Mouse (Mus musculus): ENCODE results near the gene Krt76. TPM values are rescaled to one million over a fixed set of nuclear protein-coding genes. Genes with fewer than 3 reads are reported as not detected.

Krt76 gene
- not detected in 2 replicates for polyA plus RNA-seq (2015; fragmentation: Nextera tagmentation; extraction: Ambion mirVana)

DNA sequence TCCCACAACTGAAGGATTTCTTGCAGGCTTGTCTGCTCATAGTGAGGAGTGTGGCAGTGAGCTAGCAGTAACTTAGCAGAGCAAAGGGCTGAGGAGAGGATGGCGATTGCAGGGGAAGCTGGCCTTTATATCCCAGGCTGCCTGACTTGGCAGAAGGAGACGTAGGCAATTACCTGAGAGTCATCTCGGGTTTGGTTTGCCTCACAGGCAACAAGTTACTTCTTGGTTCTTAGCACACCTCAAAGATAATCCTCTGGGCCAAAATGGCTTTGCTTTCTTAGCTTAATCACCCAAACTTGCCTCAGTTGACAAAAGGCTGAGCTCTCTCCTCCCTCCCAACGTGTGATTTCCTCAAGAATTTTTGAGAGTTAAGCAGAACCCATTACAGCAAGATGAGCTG is at the start of gene Krt76:
TSS of gene Krt76 (minus strand) at position 101 of the 400 bp plus-strand sequence.
- Histone ChIP-seq H3K27me3 (peaks cover 6% of the 10 kb centered on the region), H3K4me1 (replicated peaks) (no peaks in the 10 kb centered on the region), H3K4me3 (replicated peaks) (no peak within 1 kb of the TSS), H3K4me2 (no peak within 1 kb of the TSS), H3K36me3 (replicated peaks) (no peaks in the 10 kb centered on the region), H3K27ac (replicated peaks) (no peak within 1 kb of the TSS), H3K9me3 (replicated peaks) (no peaks in the 10 kb centered on the region), H3K9ac (no peak within 1 kb of the TSS)
- 34% methylated on average over 4 of the region's 4 CpGs for WGBS (ENCODE audit: insufficient replicate concordance)
- ATAC-seq (ENCODE audit: insufficient read depth) = no peak

GRCm38 (mm10) chr15:101941948-101942347 is 49.2 kb upstream of the Krt76 start:
- Histone ChIP-seq H3K27ac (replicated peaks) (no peak overlapping the region), H3K9me3 (replicated peaks) (no peaks in the 10 kb centered on the region)
- WGBS (ENCODE audit: insufficient replicate concordance) = 32% methylated on average over 8 of the region's 8 CpGs

GRCm38 (mm10) chr15:101940274-101940829 is 47.6 kb upstream of the Krt76 start, which contains the start of gene Krt79:
Gene Krt79 (minus strand): TSS chr15:101940324.
- WGBS (ENCODE audit: insufficient replicate concordance) = 59% methylated on average over 6 of the region's 6 CpGs
- Histone ChIP-seq H3K36me3 (replicated peaks) (no peaks in the 10 kb centered on the region), H3K9ac (no peak within 1 kb of the TSS), H3K9me3 (replicated peaks) (no peaks in the 10 kb centered on the region), H3K4me2 (no peak within 1 kb of the TSS), H3K27ac (replicated peaks) (no peak within 1 kb of the TSS), H3K27me3 (peaks cover 4% of the 10 kb centered on the region; the same call in 1 of the 2 replicates), H3K4me3 (replicated peaks) (no peak within 1 kb of the TSS), H3K4me1 (replicated peaks) (no peaks in the 10 kb centered on the region)
- ATAC-seq (ENCODE audit: insufficient read depth) = no peak

More at GRCm38 (mm10) chr15:101941948-101942347, 49.2 kb upstream of the Krt76 start:
- H3K4me2 ChIP-seq = no peak overlapping the region
- no peaks in the 10 kb centered on the region for H3K4me1 ChIP-seq (replicated peaks)
- H3K9ac ChIP-seq = no peak overlapping the region
- no peaks in the 10 kb centered on the region for H3K36me3 ChIP-seq (replicated peaks)
- H3K27me3 ChIP-seq = peaks cover 4% of the 10 kb centered on the region; the same call in 1 of the 2 replicates
- no peak for ATAC-seq (ENCODE audit: insufficient read depth)
- H3K4me3 ChIP-seq (replicated peaks) = no peak overlapping the region

- no peak overlapping the region for H3K4me3 ChIP-seq (replicated peaks)
- H3K4me1 ChIP-seq (replicated peaks) = no peaks in the 10 kb centered on the region
- WGBS (ENCODE audit: insufficient replicate concordance) = 58% methylated on average over 9 of the region's 9 CpGs
- H3K9me3 ChIP-seq (replicated peaks) = no peaks in the 10 kb centered on the region
- no peak overlapping the region for H3K9ac ChIP-seq
- H3K4me2 ChIP-seq = no peak overlapping the region
- H3K27me3 ChIP-seq = peaks cover 4% of the 10 kb centered on the region; the same call in 1 of the 2 replicates
- no peak for ATAC-seq (ENCODE audit: insufficient read depth)
- H3K36me3 ChIP-seq (replicated peaks) = no peaks in the 10 kb centered on the region
- H3K27ac ChIP-seq (replicated peaks) = no peak overlapping the region
Measured at GRCm38 (mm10) chr15:101938600-101939308, 46.0 kb upstream of the Krt76 start.

- Histone ChIP-seq H3K36me3 (replicated peaks) (no peaks in the 10 kb centered on the region), H3K4me2 (no peak overlapping the region), H3K9me3 (replicated peaks) (no peaks in the 10 kb centered on the region), H3K4me1 (replicated peaks) (peaks cover 4% of the 10 kb centered on the region; the same call in 1 of the 2 replicates), H3K27ac (replicated peaks) (no peak overlapping the region), H3K4me3 (replicated peaks) (no peak overlapping the region), H3K9ac (no peak overlapping the region), H3K27me3 (peaks cover 31% of the 10 kb centered on the region)
- WGBS (ENCODE audit: insufficient replicate concordance) = 41% methylated on average over 6 of the region's 6 CpGs
- no peak for ATAC-seq (ENCODE audit: insufficient read depth)
Measured at GRCm38 (mm10) chr15:101933024-101933423, 40.3 kb upstream of the Krt76 start.

DNA sequence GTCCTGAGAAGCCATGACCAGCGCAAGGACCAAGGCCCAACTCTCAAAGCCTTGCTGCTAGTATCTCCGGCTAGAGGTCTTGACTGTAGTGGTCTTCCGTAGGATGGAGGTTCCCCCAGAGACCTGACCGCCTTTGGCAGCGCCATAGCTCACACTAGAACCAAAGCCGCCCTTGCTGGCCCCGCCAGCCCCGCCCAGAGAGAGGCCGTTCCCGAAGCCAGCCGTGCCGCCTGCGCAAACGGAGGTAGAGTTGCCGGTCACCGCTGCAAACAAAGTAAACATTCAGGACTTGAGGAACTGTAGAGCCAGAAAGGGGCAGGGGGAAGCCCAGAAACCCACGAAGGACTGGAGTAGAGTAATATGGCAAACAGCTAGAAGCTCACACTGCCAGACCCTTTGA is 36.9 kb upstream of the Krt76 start:
- H3K27ac ChIP-seq (replicated peaks) = no peak overlapping the region
- 2% methylated on average over 17 of the region's 17 CpGs for WGBS (ENCODE audit: insufficient replicate concordance)
- peak overlapping the region; percentile 46 for H3K4me2 ChIP-seq
- H3K4me3 ChIP-seq (replicated peaks) = peak overlapping the region; percentile 18; the same call in 1 of the 2 replicates
- peaks cover 8% of the 10 kb centered on the region; the same call in 1 of the 2 replicates for H3K4me1 ChIP-seq (replicated peaks)
- no peaks in the 10 kb centered on the region for H3K9me3 ChIP-seq (replicated peaks)
- ATAC-seq (ENCODE audit: insufficient read depth) = 0 out of 2 replicates have a peak, but pooled peaks have one; percentile 26
- peaks cover 31% of the 10 kb centered on the region for H3K27me3 ChIP-seq
- H3K36me3 ChIP-seq (replicated peaks) = no peaks in the 10 kb centered on the region
- H3K9ac ChIP-seq = no peak overlapping the region

DNA sequence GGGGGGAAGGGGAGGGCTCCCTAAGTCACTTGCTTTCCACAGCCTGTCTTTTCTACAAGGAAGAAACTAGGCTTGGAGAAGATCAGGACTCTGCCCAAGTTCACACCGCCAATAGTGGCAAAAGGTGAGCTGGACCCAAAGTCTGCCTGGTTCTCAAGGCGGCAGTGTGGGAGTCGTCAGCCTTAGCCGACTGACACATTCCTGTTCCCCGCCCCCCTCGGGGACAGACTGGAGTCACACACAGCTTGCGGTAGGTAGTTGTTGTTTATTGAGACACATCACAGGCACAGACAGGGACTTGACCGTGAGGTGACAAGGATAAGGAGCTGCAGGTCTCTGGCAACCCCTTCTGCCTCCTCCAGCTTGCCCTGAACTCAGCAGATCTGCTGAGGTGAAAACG is 36.4 kb upstream of the Krt76 start:
- 23% methylated on average over 9 of the region's 9 CpGs for WGBS (ENCODE audit: insufficient replicate concordance)

DNA sequence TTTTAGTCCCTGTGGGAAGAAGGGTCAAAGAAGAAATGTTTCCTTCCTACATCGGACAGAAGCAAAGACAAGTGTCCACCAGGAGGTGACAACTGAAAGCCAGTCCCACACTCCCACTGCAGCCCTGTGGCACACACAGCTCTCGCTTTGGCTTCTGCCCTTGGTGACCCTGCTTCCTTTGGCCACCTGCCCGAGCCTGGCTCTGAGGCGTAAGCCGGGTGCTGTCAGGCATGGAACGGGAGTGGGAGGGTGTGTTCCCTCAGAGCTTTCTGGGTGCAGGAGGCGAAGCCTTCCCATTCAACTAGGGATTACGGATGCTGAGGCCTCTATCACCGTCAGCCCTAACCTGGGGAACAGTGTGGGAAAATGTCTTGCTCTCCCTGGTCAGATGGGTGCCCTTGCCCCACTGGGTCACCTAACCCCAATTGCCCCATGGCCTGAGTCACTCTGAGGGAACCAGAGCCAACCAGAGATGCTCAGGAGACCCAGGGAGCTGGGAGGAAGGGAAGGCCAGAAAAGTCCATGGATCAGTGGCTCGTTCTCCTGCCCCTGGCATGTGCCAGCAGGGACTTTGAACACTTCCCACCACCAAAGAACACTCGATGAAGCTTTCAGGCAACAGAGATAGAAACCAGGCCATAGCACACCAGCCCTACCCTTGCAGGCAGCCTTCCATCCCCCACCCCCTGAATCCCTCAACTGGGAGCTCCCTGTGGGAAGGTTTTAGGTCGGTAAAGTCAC is 34.8 kb upstream of the Krt76 start:
- H3K27me3 ChIP-seq = peaks cover 31% of the 10 kb centered on the region
- WGBS (ENCODE audit: insufficient replicate concordance) = 51% methylated on average over 12 of the region's 12 CpGs
- H3K9me3 ChIP-seq (replicated peaks) = no peaks in the 10 kb centered on the region
- no peak overlapping the region for H3K27ac ChIP-seq (replicated peaks)
- H3K4me3 ChIP-seq (replicated peaks) = no peak overlapping the region
- peaks cover 12% of the 10 kb centered on the region; the same call in 1 of the 2 replicates for H3K4me1 ChIP-seq (replicated peaks)
- H3K9ac ChIP-seq = no peak overlapping the region
- no peak for ATAC-seq (ENCODE audit: insufficient read depth)
- no peaks in the 10 kb centered on the region for H3K36me3 ChIP-seq (replicated peaks)
- H3K4me2 ChIP-seq = no peak overlapping the region

More for the DNA sequence above, 36.4 kb upstream of the Krt76 start:
- H3K4me1 ChIP-seq (replicated peaks) = peaks cover 8% of the 10 kb centered on the region; the same call in 1 of the 2 replicates
- H3K9ac ChIP-seq = no peak overlapping the region
- no peak overlapping the region for H3K4me3 ChIP-seq (replicated peaks)
- peak overlapping the region; percentile 46 for H3K4me2 ChIP-seq
- H3K27me3 ChIP-seq = peaks cover 31% of the 10 kb centered on the region
- ATAC-seq (ENCODE audit: insufficient read depth) = no peak
- H3K36me3 ChIP-seq (replicated peaks) = no peaks in the 10 kb centered on the region
- H3K9me3 ChIP-seq (replicated peaks) = no peaks in the 10 kb centered on the region
- H3K27ac ChIP-seq (replicated peaks) = no peak overlapping the region

DNA sequence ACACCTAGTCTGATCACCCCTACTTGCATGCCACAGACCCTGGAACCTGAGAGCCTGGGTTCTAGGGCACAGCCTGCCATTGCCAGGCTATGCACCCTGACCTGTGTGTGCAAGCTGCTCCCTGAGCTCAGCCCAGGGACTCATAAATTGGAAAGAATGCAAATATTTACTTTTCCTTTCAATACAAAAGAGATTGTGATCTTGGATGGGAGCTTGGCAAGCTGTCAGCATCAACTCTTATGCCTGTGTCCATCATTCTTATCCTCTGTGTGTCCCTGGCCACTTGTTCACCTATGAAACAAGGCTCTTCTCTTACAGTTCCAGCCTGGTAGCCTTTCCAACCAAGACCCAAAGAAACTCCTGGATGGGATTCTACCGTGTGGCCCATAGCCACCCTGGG is 32.3 kb upstream of the Krt76 start:
- Histone ChIP-seq H3K9me3 (replicated peaks) (no peaks in the 10 kb centered on the region), H3K36me3 (replicated peaks) (no peaks in the 10 kb centered on the region), H3K27ac (replicated peaks) (no peak overlapping the region), H3K4me1 (replicated peaks) (peaks cover 11% of the 10 kb centered on the region; the same call in 1 of the 2 replicates), H3K9ac (no peak overlapping the region), H3K4me3 (replicated peaks) (no peak overlapping the region), H3K4me2 (no peak overlapping the region), H3K27me3 (peaks cover 16% of the 10 kb centered on the region)
- WGBS (ENCODE audit: insufficient replicate concordance) = 58% methylated on average over 1 of the region's 1 CpGs
- no peak for ATAC-seq (ENCODE audit: insufficient read depth)

DNA sequence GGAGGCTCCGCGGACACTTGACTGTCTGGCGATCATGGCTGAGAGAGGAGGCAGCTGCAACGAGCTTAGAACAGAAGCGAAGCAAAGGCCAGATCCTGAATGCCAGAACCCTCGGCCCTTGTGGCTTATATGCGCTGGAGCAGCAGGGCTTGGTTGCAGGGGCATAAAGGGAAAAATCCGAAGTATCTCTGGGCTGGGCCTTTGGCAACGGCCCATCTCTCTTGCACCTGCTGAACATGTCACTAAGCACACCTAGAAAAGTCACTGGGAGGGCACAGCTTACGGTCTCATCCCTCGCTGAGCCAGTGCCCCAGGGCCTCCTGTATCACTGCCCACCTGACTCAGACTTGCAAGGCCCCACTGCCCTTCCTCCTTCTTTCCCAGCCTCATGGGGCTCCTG is 31.9 kb upstream of the Krt76 start, which contains the start of gene Krt4:
TSS of gene Krt4 (minus strand) at position 101 of the 400 bp plus-strand sequence.
- Histone ChIP-seq H3K9ac (no peak within 1 kb of the TSS), H3K4me2 (no peak within 1 kb of the TSS), H3K4me1 (replicated peaks) (0 out of 2 replicates have a peak, but pooled peaks cover 9% of the 10 kb centered on the region), H3K9me3 (replicated peaks) (no peaks in the 10 kb centered on the region), H3K27me3 (peaks cover 12% of the 10 kb centered on the region), H3K4me3 (replicated peaks) (no peak within 1 kb of the TSS), H3K36me3 (replicated peaks) (no peaks in the 10 kb centered on the region), H3K27ac (replicated peaks) (no peak within 1 kb of the TSS)
- WGBS (ENCODE audit: insufficient replicate concordance) = 67% methylated on average over 11 of the region's 11 CpGs
- no peak for ATAC-seq (ENCODE audit: insufficient read depth)

GRCm38 (mm10) chr15:101922296-101922695 is 29.6 kb upstream of the Krt76 start:
- H3K27ac ChIP-seq (replicated peaks) = no peak overlapping the region
- 0 out of 2 replicates have a peak, but pooled peaks cover 9% of the 10 kb centered on the region for H3K4me1 ChIP-seq (replicated peaks)
- ATAC-seq (ENCODE audit: insufficient read depth) = no peak
- no peak overlapping the region for H3K4me3 ChIP-seq (replicated peaks)
- no peaks in the 10 kb centered on the region for H3K36me3 ChIP-seq (replicated peaks)
- no peak overlapping the region; the same call in 1 of the 2 replicates for H3K4me2 ChIP-seq
- no peaks in the 10 kb centered on the region for H3K27me3 ChIP-seq
- no peak overlapping the region; the same call in 1 of the 2 replicates for H3K9ac ChIP-seq
- WGBS (ENCODE audit: insufficient replicate concordance) = 45% methylated on average over 2 of the region's 2 CpGs
- H3K9me3 ChIP-seq (replicated peaks) = no peaks in the 10 kb centered on the region
